Mouse (Mus musculus): ENCODE results near the gene Dlgap4. TPM values are rescaled to one million over a fixed set of nuclear protein-coding genes. Genes with fewer than 3 reads are reported as not detected.

The Dlgap4 gene
- polyA plus RNA-seq, 1 experiment, result 175 TPM

- Histone ChIP-seq H3K27ac (ENCODE audit: control insufficient read depth, insufficient read depth, low read depth, low read length) (no peak overlapping the region), H3K4me1 (ENCODE audit: control insufficient read depth, insufficient read depth, low read length) (no peaks in the 10 kb centered on the region), H3K27me3 (ENCODE audit: control insufficient read depth, insufficient read depth, low read length) (no peaks in the 10 kb centered on the region), H3K4me3 (ENCODE audit: control insufficient read depth, low read depth, low read length) (no peak overlapping the region), H3K36me3 (ENCODE audit: control insufficient read depth, insufficient read depth, low read length) (no peaks in the 10 kb centered on the region)
- no peak for TF ChIP-seq POLR2A (IDR thresholded peaks at IDR 0.05; ENCODE audit: control insufficient read depth, low read depth, low read length)
- TF ChIP-seq CTCF (IDR thresholded peaks at IDR 0.05; ENCODE audit: control insufficient read depth, insufficient read depth, insufficient replicate concordance, low read depth, low read length), result no peak
Observed at GRCm38 (mm10) chr2:156756937-156757336, 143.4 kb downstream of the Dlgap4 start.

- Histone ChIP-seq H3K27me3 (ENCODE audit: control insufficient read depth, insufficient read depth, low read length) (no peaks in the 10 kb centered on the region), H3K4me3 (ENCODE audit: control insufficient read depth, low read depth, low read length) (no peak overlapping the region), H3K27ac (ENCODE audit: control insufficient read depth, insufficient read depth, low read depth, low read length) (no peak overlapping the region), H3K4me1 (ENCODE audit: control insufficient read depth, insufficient read depth, low read length) (no peaks in the 10 kb centered on the region; the same call in 1 of the 2 replicates), H3K36me3 (ENCODE audit: control insufficient read depth, insufficient read depth, low read length) (no peaks in the 10 kb centered on the region)
- no peak for TF ChIP-seq CTCF (IDR thresholded peaks at IDR 0.05; ENCODE audit: control insufficient read depth, insufficient read depth, insufficient replicate concordance, low read depth, low read length)
- TF ChIP-seq POLR2A (IDR thresholded peaks at IDR 0.05; ENCODE audit: control insufficient read depth, low read depth, low read length), result no peak
Observed at GRCm38 (mm10) chr2:156760843-156761505, 147.5 kb downstream of the Dlgap4 start.

- H3K27me3 ChIP-seq (ENCODE audit: control insufficient read depth, insufficient read depth, low read length), result no peaks in the 10 kb centered on the region
- H3K36me3 ChIP-seq (ENCODE audit: control insufficient read depth, insufficient read depth, low read length), result no peaks in the 10 kb centered on the region
- no peak overlapping the region for H3K4me3 ChIP-seq (ENCODE audit: control insufficient read depth, low read depth, low read length)
- no peak overlapping the region; the same call in 1 of the 2 replicates for H3K27ac ChIP-seq (ENCODE audit: control insufficient read depth, insufficient read depth, low read depth, low read length)
- TF ChIP-seq CTCF (IDR thresholded peaks at IDR 0.05; ENCODE audit: control insufficient read depth, insufficient read depth, insufficient replicate concordance, low read depth, low read length) (no peak), POLR2A (IDR thresholded peaks at IDR 0.05; ENCODE audit: control insufficient read depth, low read depth, low read length) (no peak)
- H3K4me1 ChIP-seq (ENCODE audit: control insufficient read depth, insufficient read depth, low read length), result no peaks in the 10 kb centered on the region; the same call in 1 of the 2 replicates
Observed at GRCm38 (mm10) chr2:156761521-156762278, 148.2 kb downstream of the Dlgap4 start.

GRCm38 (mm10) chr2:156762499-156762898 is 149.0 kb downstream of the Dlgap4 start:
- Histone ChIP-seq H3K27ac (ENCODE audit: control insufficient read depth, insufficient read depth, low read depth, low read length) (0 out of 2 replicates have a peak overlapping the region, but pooled peaks have one; percentile 40), H3K4me3 (ENCODE audit: control insufficient read depth, low read depth, low read length) (no peak overlapping the region), H3K4me1 (ENCODE audit: control insufficient read depth, insufficient read depth, low read length) (no peaks in the 10 kb centered on the region; the same call in 1 of the 2 replicates), H3K27me3 (ENCODE audit: control insufficient read depth, insufficient read depth, low read length) (no peaks in the 10 kb centered on the region), H3K36me3 (ENCODE audit: control insufficient read depth, insufficient read depth, low read length) (no peaks in the 10 kb centered on the region)
- TF ChIP-seq POLR2A (IDR thresholded peaks at IDR 0.05; ENCODE audit: control insufficient read depth, low read depth, low read length) (no peak), CTCF (IDR thresholded peaks at IDR 0.05; ENCODE audit: control insufficient read depth, insufficient read depth, insufficient replicate concordance, low read depth, low read length) (no peak)

- Histone ChIP-seq H3K36me3 (ENCODE audit: control insufficient read depth, insufficient read depth, low read length) (no peaks in the 10 kb centered on the region), H3K4me3 (ENCODE audit: control insufficient read depth, low read depth, low read length) (no peak overlapping the region), H3K27ac (ENCODE audit: control insufficient read depth, insufficient read depth, low read depth, low read length) (no peak overlapping the region), H3K4me1 (ENCODE audit: control insufficient read depth, insufficient read depth, low read length) (no peaks in the 10 kb centered on the region; the same call in 1 of the 2 replicates), H3K27me3 (ENCODE audit: control insufficient read depth, insufficient read depth, low read length) (no peaks in the 10 kb centered on the region)
- TF ChIP-seq POLR2A (IDR thresholded peaks at IDR 0.05; ENCODE audit: control insufficient read depth, low read depth, low read length) (no peak), CTCF (IDR thresholded peaks at IDR 0.05; ENCODE audit: control insufficient read depth, insufficient read depth, insufficient replicate concordance, low read depth, low read length) (no peak)
Observed at GRCm38 (mm10) chr2:156763101-156763500, 149.6 kb downstream of the Dlgap4 start.

- TF ChIP-seq CTCF (IDR thresholded peaks at IDR 0.05; ENCODE audit: control insufficient read depth, insufficient read depth, insufficient replicate concordance, low read depth, low read length), result no peak
- TF ChIP-seq POLR2A (IDR thresholded peaks at IDR 0.05; ENCODE audit: control insufficient read depth, low read depth, low read length), result no peak
- H3K4me1 ChIP-seq (ENCODE audit: control insufficient read depth, insufficient read depth, low read length), result no peaks in the 10 kb centered on the region; the same call in 1 of the 2 replicates
- H3K27ac ChIP-seq (ENCODE audit: control insufficient read depth, insufficient read depth, low read depth, low read length), result no peak overlapping the region
- H3K27me3 ChIP-seq (ENCODE audit: control insufficient read depth, insufficient read depth, low read length), result no peaks in the 10 kb centered on the region
- H3K36me3 ChIP-seq (ENCODE audit: control insufficient read depth, insufficient read depth, low read length), result no peaks in the 10 kb centered on the region
- no peak overlapping the region for H3K4me3 ChIP-seq (ENCODE audit: control insufficient read depth, low read depth, low read length)
Observed at GRCm38 (mm10) chr2:156764022-156764421, 150.5 kb downstream of the Dlgap4 start.

- H3K36me3 ChIP-seq (ENCODE audit: control insufficient read depth, insufficient read depth, low read length), result no peaks in the 10 kb centered on the region
- TF ChIP-seq CTCF (IDR thresholded peaks at IDR 0.05; ENCODE audit: control insufficient read depth, insufficient read depth, insufficient replicate concordance, low read depth, low read length), result no peak
- TF ChIP-seq POLR2A (IDR thresholded peaks at IDR 0.05; ENCODE audit: control insufficient read depth, low read depth, low read length), result no peak
Observed at GRCm38 (mm10) chr2:156764747-156765146, 151.2 kb downstream of the Dlgap4 start.

More at GRCm38 (mm10) chr2:156764747-156765146, 151.2 kb downstream of the Dlgap4 start:
- Histone ChIP-seq H3K27ac (ENCODE audit: control insufficient read depth, insufficient read depth, low read depth, low read length) (no peak overlapping the region), H3K27me3 (ENCODE audit: control insufficient read depth, insufficient read depth, low read length) (no peaks in the 10 kb centered on the region), H3K4me1 (ENCODE audit: control insufficient read depth, insufficient read depth, low read length) (no peaks in the 10 kb centered on the region; the same call in 1 of the 2 replicates), H3K4me3 (ENCODE audit: control insufficient read depth, low read depth, low read length) (no peak overlapping the region)

Data from testis, adult 2 months (tissue).